Mouse (Mus musculus) myocyte (in vitro differentiated cells): ENCODE measurements around the gene Tpk1.

Source experiments
- E2F4 ChIP-seq: IDR thresholded peaks from one replicate; pipeline ENCODE4 v1.6.1; 2011; ENCODE audit warnings: mild to moderate bottlenecking, control low read depth, moderate library complexity; ENCODE audit not compliant: insufficient read depth
- MAX ChIP-seq: IDR thresholded peaks from one replicate; pipeline ENCODE4 v1.6.1; 2011; ENCODE audit warnings: low read depth, mild to moderate bottlenecking, control low read depth
- MYOD1 ChIP-seq, 3 experiments: IDR thresholded peaks; one replicate each; pipeline ENCODE4 v1.6.1; 2011; ENCODE audit warnings: control low read depth in 2 of 3, low read depth in 2 of 3, mild to moderate bottlenecking in 2 of 3, moderate library complexity in 1 of 3; ENCODE audit not compliant: insufficient read length in 2 of 3, control insufficient read depth in 1 of 3
- MYOG ChIP-seq, 3 experiments: IDR thresholded peaks; one replicate each; pipeline ENCODE4 v1.6.1; 2011; ENCODE audit warnings: control low read depth in 2 of 3, low read depth in 2 of 3, mild to moderate bottlenecking in 2 of 3; ENCODE audit not compliant: insufficient read length in 2 of 3, control insufficient read depth in 1 of 3, insufficient read depth in 1 of 3
- POLR2A ChIP-seq: IDR thresholded peaks from one replicate; pipeline ENCODE4 v1.6.1; 2011; ENCODE audit warnings: low read depth, mild to moderate bottlenecking, control low read depth, moderate library complexity; ENCODE audit not compliant: insufficient read length
- POLR2AphosphoS2 ChIP-seq: IDR thresholded peaks from one replicate; pipeline ENCODE4 v1.6.1; 2011; ENCODE audit warnings: low read depth, control low read depth; ENCODE audit not compliant: insufficient read length
- SRF ChIP-seq: IDR thresholded peaks from one replicate; pipeline ENCODE4 v1.6.1; 2011; ENCODE audit warnings: low read depth; ENCODE audit not compliant: control insufficient read depth, insufficient read length
- TCF3 ChIP-seq: IDR thresholded peaks from one replicate; pipeline ENCODE4 v1.6.1; 2011; ENCODE audit warnings: low read depth, control low read depth; ENCODE audit not compliant: insufficient read length
- USF1 ChIP-seq: IDR thresholded peaks from one replicate; pipeline ENCODE4 v1.6.1; 2011; ENCODE audit warnings: low read depth, mild to moderate bottlenecking, control low read depth, moderate library complexity

DNA sequence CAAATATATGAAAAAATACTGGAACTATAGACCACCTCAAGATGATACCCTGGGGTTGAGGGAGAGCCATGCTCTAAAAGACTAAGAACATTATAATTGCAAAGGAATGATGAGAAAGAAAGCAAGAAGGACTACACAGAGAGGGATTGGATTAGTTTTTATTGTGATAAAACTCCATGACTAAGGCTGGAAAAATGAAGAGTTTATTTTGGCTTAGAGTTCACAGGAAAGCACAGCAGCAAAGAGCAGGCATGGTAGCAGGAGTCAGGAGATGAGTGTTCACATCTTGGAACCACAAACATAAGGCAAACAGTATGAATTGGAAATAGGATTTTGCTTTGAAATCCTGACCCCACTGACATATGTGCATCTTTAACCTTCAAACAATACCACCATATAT is 33.2 kb downstream of the Tpk1 start:
- TF ChIP-seq POLR2AphosphoS2 (no peak), POLR2A (no peak), MYOG (IDR thresholded peaks at IDR 0.05; ENCODE audit: control insufficient read depth in 1 of 3, insufficient read depth in 1 of 3, insufficient read length in 2 of 3, low read depth in 2 of 3) (no peak), SRF (no peak), MAX (no peak), E2F4 (no peak), MYOD1 (IDR thresholded peaks at IDR 0.05; ENCODE audit: control insufficient read depth in 1 of 3, insufficient read length in 2 of 3, low read depth in 2 of 3) (no peak), USF1 (no peak), TCF3 (no peak)
